Mouse (Mus musculus) left cerebral cortex, postnatal 14 days (tissue): Measurements from ENCODE around the gene Trmo. TPM values are rescaled to one million over a fixed set of nuclear protein-coding genes. Genes with fewer than 3 reads are reported as not detected.
A peak's percentile ranks its signal among the peaks of the same experiment; 100 is the strongest.

Source experiments
- DNase-seq, 2 experiments: peaks; one replicate each; pipeline ENCODE4 v3.0.0; 2021 to 2022; ENCODE audit warnings: low spot score in 2 of 2, mixed read lengths in 1 of 2
- intact Hi-C: fragments of 180-260 bp; cut with DNase I; formaldehyde crosslinking; loops from one replicate; pipeline ENCODE4 v1.15.1; 2025
- total RNA-seq, 2 experiments: library from RNA; stranded (reverse); gene quantifications; 2 replicates each; pipeline ENCODE4 v1.2.3; 2021

The Trmo gene
- total RNA-seq, 2 experiments from 2014 or later, result 3.2 to 3.7 TPM

- intact Hi-C loops, result loop anchor here (2.0 kb wide), 1 partner anchor 62 kb away; the partner anchor contains the start of gene Anp32b
- no peak for DNase-seq
These were observed 681 bp downstream of the Trmo start for GRCm38 (mm10) chr4:46388556-46388955.

GRCm38 (mm10) chr4:46374869-46375368 lies 14.3 kb downstream of the Trmo start:
- peak; percentile 86 to 88 for DNase-seq
- intact Hi-C loops, result loop anchor here (2.0 kb wide), 1 partner anchor 172 kb away; no protein-coding TSS in a partner anchor

GRCm38 (mm10) chr4:46374455-46374854 lies 14.8 kb downstream of the Trmo start:
- intact Hi-C loops, result loop anchor here (2.0 kb wide), 1 partner anchor 172 kb away; no protein-coding TSS in a partner anchor
- peak; percentile 32 to 37 for DNase-seq

- intact Hi-C loops, result no loop called here
- DNase-seq, result peak; percentile 28 to 33
These were observed 18.2 kb downstream of the Trmo start for GRCm38 (mm10) chr4:46371030-46371429.

- DNase-seq, result no peak
- intact Hi-C loops, result no loop called here
These were observed 18.8 kb downstream of the Trmo start for GRCm38 (mm10) chr4:46370406-46370805.

GRCm38 (mm10) chr4:46369070-46369469 lies 20.2 kb downstream of the Trmo start:
- intact Hi-C loops, result no loop called here
- no peak for DNase-seq

- intact Hi-C loops, result no loop called here
- no peak for DNase-seq
These were observed 21.7 kb downstream of the Trmo start for GRCm38 (mm10) chr4:46367487-46367959.

- intact Hi-C loops, result no loop called here
- no peak for DNase-seq
These were observed 24.9 kb downstream of the Trmo start for GRCm38 (mm10) chr4:46364360-46364759.

- DNase-seq, result peak; percentile 65 to 74
These were observed 28.0 kb downstream of the Trmo start for GRCm38 (mm10) chr4:46361258-46361657.

GRCm38 (mm10) chr4:46359539-46360253 lies 29.5 kb downstream of the Trmo start:
- DNase-seq, result no peak
- intact Hi-C loops, result no loop called here

More at GRCm38 (mm10) chr4:46361258-46361657, 28.0 kb downstream of the Trmo start:
- intact Hi-C loops, result no loop called here

GRCm38 (mm10) chr4:46356351-46357133 lies 32.7 kb downstream of the Trmo start:
- intact Hi-C loops, result no loop called here
- DNase-seq, result peak; percentile 43 to 44

- intact Hi-C loops, result no loop called here
- DNase-seq, result no peak
These were observed 36.2 kb downstream of the Trmo start for GRCm38 (mm10) chr4:46353045-46353444.

GRCm38 (mm10) chr4:46349530-46349929 lies 39.7 kb downstream of the Trmo start:
- intact Hi-C loops, result no loop called here
- DNase-seq, result no peak

- DNase-seq, result no peak
- intact Hi-C loops, result no loop called here
These were observed 40.3 kb downstream of the Trmo start for GRCm38 (mm10) chr4:46348897-46349296.

- no peak for DNase-seq
- intact Hi-C loops, result no loop called here
These were observed 41.4 kb downstream of the Trmo start for GRCm38 (mm10) chr4:46347580-46348515.

- intact Hi-C loops, result no loop called here
- DNase-seq, result no peak
These were observed 42.1 kb downstream of the Trmo start for GRCm38 (mm10) chr4:46347141-46347540.

- intact Hi-C loops, result no loop called here
- DNase-seq, result no peak
These were observed 43.0 kb downstream of the Trmo start for GRCm38 (mm10) chr4:46346221-46346620.

- DNase-seq, result no peak
- intact Hi-C loops, result no loop called here
These were observed 43.5 kb downstream of the Trmo start for GRCm38 (mm10) chr4:46345773-46346100.

GRCm38 (mm10) chr4:46345056-46345772 lies 44.0 kb downstream of the Trmo start:
- intact Hi-C loops, result no loop called here
- DNase-seq, result no peak
